Mouse (Mus musculus) inflammation-experienced regulatory T-cells, adult 6 months (primary cell): ENCODE measurements at regions not wholly inside any gene's neighbourhood (a gene's known extent, or its start where the extent isn't known, plus 50 kb on each side); places are given as distances from the start of the nearest gene placed in this dataset.

Experiments
- ATAC-seq: one replicate; pipeline ENCODE4 v1.8.0; 2017

GRCm38 (mm10) chr1:52397460-52397859 is 103.0 kb downstream of the Nab1 start:
- no peak for ATAC-seq

GRCm38 (mm10) chr1:52392933-52393332 is 107.5 kb downstream of the Nab1 start:
- peak; percentile 42 for ATAC-seq

- peak; percentile 46 for ATAC-seq
Observed at GRCm38 (mm10) chr1:52388836-52389235, 111.6 kb downstream of the Nab1 start.

GRCm38 (mm10) chr1:52388118-52388517 is 112.4 kb downstream of the Nab1 start:
- peak; percentile 81 for ATAC-seq

GRCm38 (mm10) chr1:52387062-52387461 is 113.4 kb downstream of the Nab1 start:
- ATAC-seq: no peak

- ATAC-seq: peak; percentile 43
Observed at GRCm38 (mm10) chr1:52375320-52375719, 125.2 kb downstream of the Nab1 start.

- ATAC-seq: peak; percentile 82
Observed at GRCm38 (mm10) chr1:52374666-52375065, 125.8 kb downstream of the Nab1 start.

- no peak for ATAC-seq
Observed at GRCm38 (mm10) chr1:52373817-52374216, 126.7 kb downstream of the Nab1 start.

- peak; percentile 58 for ATAC-seq
Observed at GRCm38 (mm10) chr1:52366386-52366785, 133.4 kb upstream of the Gls start.

- ATAC-seq: peak; percentile 89
Observed at GRCm38 (mm10) chr1:52363625-52364024, 130.6 kb upstream of the Gls start.

GRCm38 (mm10) chr1:52362976-52363375 is 129.9 kb upstream of the Gls start:
- ATAC-seq: no peak

GRCm38 (mm10) chr1:52354041-52354582 is 121.1 kb upstream of the Gls start:
- no peak for ATAC-seq

- ATAC-seq: no peak
Observed at GRCm38 (mm10) chr1:52342127-52342526, 109.1 kb upstream of the Gls start.

GRCm38 (mm10) chr1:52338704-52339103 is 105.7 kb upstream of the Gls start:
- ATAC-seq: no peak

GRCm38 (mm10) chr1:52338243-52338642 is 105.2 kb upstream of the Gls start:
- ATAC-seq: no peak

- no peak for ATAC-seq
Observed at GRCm38 (mm10) chr1:52336696-52337095, 103.7 kb upstream of the Gls start.

GRCm38 (mm10) chr1:52332013-52332412 is 99.0 kb upstream of the Gls start:
- ATAC-seq: no peak

GRCm38 (mm10) chr1:52331442-52331841 is 98.4 kb upstream of the Gls start:
- ATAC-seq: no peak

GRCm38 (mm10) chr1:52330496-52330895 is 97.5 kb upstream of the Gls start:
- ATAC-seq: no peak

GRCm38 (mm10) chr1:52328507-52328906 is 95.5 kb upstream of the Gls start:
- peak; percentile 87 for ATAC-seq

- no peak for ATAC-seq
Observed at GRCm38 (mm10) chr1:52324356-52324755, 91.3 kb upstream of the Gls start.

- no peak for ATAC-seq
Observed at GRCm38 (mm10) chr1:52312076-52312633, 79.1 kb upstream of the Gls start.

- no peak for ATAC-seq
Observed at GRCm38 (mm10) chr1:52306892-52307291, 73.9 kb upstream of the Gls start.

- ATAC-seq: no peak
Observed at GRCm38 (mm10) chr1:52305679-52306632, 72.9 kb upstream of the Gls start.
